Mouse (Mus musculus): ENCODE data around the gene Armcx6. TPM values are rescaled to one million over a fixed set of nuclear protein-coding genes. Genes with fewer than 3 reads are reported as not detected.

Armcx6 gene
- 2.6 TPM for polyA plus RNA-seq (2017; shearing (Covaris generic))

GRCm38 (mm10) chrX:134750764-134751592 lies at the start of gene Armcx6:
Gene Armcx6 (minus strand): TSS chrX:134751417.

GRCm38 (mm10) chrX:134756434-134757292 lies 5.4 kb upstream of the Armcx6 start, which contains the start of gene Armcx3:
Gene Armcx3 (plus strand): TSS chrX:134756595.

GRCm38 (mm10) chrX:134717752-134718308 lies 33.4 kb downstream of the Armcx6 start, which contains the start of gene Armcx1:
Gene Armcx1 (plus strand): TSS chrX:134717963.

Other genes starting within 250 kb of the Armcx6 start
- 42.7 TPM for gene Timm8a1, start 209.6 kb downstream of the Armcx6 start, polyA plus RNA-seq (2017; shearing (Covaris generic))
- 1.2 TPM for gene Btk, start 167.8 kb downstream of the Armcx6 start, polyA plus RNA-seq (2017; shearing (Covaris generic))
- 268 TPM for gene Rpl36a, start 165.8 kb downstream of the Armcx6 start, polyA plus RNA-seq (2017; shearing (Covaris generic))
- 3.6 TPM for gene Gla, start 150.3 kb downstream of the Armcx6 start, polyA plus RNA-seq (2017; shearing (Covaris generic))
- gene Hnrnph2, start 150.2 kb downstream of the Armcx6 start, polyA plus RNA-seq (2017; shearing (Covaris generic)) = 146 TPM
- 0.95 TPM for gene Armcx4, start 64.9 kb downstream of the Armcx6 start, polyA plus RNA-seq (2017; shearing (Covaris generic))
- 2.5 TPM for gene Armcx1, start 33.5 kb downstream of the Armcx6 start, polyA plus RNA-seq (2017; shearing (Covaris generic))
- 23.1 TPM for gene Armcx3, start 5.2 kb upstream of the Armcx6 start, polyA plus RNA-seq (2017; shearing (Covaris generic))
- 12.0 TPM for gene Armcx2, start 57.8 kb upstream of the Armcx6 start, polyA plus RNA-seq (2017; shearing (Covaris generic))
- 0.37 TPM for gene Nxf2, start 213.3 kb upstream of the Armcx6 start, polyA plus RNA-seq (2017; shearing (Covaris generic))

Measured in inflammation-experienced regulatory T-cells, adult 16 weeks (primary cell).